Mouse (Mus musculus) monocyte, adult 5-6 weeks (primary cell): ENCODE data around the gene Cttnbp2. TPM values are rescaled to one million over a fixed set of nuclear protein-coding genes. Genes with fewer than 3 reads are reported as not detected.

Source experiments
- ATAC-seq: fragments of 153-309, 156-312 bp; replicated peaks from 2 replicates; pipeline ENCODE4 v1.8.0; 2017; ENCODE audit warnings: mild to moderate bottlenecking; ENCODE audit not compliant: low TSS enrichment, insufficient number of reproducible peaks, severe bottlenecking, poor library complexity, low FRiP score
- total RNA-seq: library from RNA; stranded (forward); fragments of 200-1000, 200-491, 200-594 nt; gene quantifications from 3 replicates; pipeline ENCODE4 v1.2.3, GENCODE M21; 2017

The Cttnbp2 gene
- total RNA-seq: not detected in 3 replicates

DNA sequence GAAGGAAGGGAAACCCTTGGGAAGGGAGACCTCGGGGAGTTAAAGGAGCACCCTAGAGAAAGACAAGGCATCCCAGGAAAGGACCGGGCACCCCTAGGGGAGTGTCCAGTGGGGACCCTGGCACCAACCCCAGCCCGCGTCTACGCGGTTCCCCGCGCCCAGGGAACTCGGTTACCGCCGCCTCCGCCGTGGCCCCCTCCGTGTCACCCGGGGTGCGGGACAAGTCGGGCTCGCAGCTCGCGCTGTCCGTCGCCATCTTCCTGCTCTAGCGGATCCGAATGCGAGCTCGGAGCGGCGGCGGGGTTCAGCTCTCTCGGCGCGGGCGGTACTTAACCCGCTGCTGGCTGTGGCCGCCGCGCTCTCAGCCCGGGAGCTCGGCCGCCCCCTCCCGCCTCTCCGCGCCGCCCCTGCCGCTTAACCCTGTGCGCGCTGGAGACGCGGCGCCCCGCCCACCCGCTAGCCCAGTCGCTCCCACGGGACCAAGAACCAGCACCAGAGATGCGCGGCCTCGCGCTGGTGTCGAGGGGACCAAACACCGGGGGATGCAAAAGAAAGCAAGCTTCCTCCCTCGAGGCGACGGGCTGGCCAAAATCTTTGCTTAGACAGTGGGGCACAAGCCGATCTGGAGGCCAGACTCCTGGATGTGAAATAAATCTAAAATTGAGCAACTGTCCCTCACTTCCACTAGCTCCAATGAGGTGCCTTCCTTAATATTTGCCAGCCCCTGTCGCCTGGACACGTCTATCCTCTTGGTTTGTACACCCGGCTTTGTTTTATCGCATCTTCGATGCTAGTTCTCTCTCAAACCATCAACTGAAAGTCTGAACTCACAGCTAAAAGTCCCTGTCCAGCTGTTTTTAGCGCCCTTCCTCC, at the start of gene Cttnbp2:
TSS of gene Cttnbp2 (minus strand) at position 364 of the 873 bp plus-strand sequence.
- ATAC-seq: no peak

DNA sequence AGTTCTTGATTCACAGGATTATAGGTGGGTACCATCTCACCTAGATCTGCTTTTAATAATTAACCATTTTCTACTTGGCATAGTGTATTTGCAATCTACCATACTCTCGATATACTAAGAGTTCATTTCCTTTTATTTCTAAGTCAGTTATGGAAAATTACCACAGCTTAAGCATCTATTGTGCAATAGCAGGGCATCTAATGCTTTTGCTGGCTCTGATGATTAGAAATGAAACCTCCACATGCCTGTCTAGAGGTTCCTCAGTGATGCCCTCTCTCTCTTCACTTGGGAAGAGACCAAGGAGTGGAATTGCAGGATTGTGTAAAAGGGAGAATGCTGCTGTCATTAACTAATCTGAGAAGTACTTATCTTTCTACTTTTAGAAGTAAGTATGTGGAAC, 44.4 kb upstream of the Cttnbp2 start:
- ATAC-seq: no peak

- no peak for ATAC-seq
These were observed 33.1 kb upstream of the Cttnbp2 start for GRCm38 (mm10) chr6:18547516-18548465.

- ATAC-seq: no peak
These were observed 29.2 kb upstream of the Cttnbp2 start for GRCm38 (mm10) chr6:18543878-18544277.

GRCm38 (mm10) chr6:18540396-18540795, 25.8 kb upstream of the Cttnbp2 start:
- ATAC-seq: no peak

DNA sequence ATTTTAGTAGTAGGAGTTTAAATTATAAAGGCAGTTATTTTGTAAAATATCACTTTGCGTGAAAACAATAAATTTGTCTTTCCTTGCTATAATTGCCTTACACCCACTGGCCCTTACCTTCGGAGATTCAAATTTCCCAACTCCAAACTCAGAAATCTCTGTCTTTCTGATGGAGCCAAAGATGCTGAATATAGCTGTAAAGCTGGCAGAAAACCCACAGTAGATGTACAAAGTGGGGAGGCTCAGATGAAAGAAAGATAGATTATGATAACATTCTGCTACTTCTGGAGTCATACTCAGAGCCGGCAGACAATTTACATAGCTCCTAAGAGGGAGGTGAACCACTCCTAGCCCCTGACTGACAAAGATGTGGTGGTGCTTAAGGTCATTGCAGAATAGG, 15.8 kb upstream of the Cttnbp2 start:
- no peak for ATAC-seq

DNA sequence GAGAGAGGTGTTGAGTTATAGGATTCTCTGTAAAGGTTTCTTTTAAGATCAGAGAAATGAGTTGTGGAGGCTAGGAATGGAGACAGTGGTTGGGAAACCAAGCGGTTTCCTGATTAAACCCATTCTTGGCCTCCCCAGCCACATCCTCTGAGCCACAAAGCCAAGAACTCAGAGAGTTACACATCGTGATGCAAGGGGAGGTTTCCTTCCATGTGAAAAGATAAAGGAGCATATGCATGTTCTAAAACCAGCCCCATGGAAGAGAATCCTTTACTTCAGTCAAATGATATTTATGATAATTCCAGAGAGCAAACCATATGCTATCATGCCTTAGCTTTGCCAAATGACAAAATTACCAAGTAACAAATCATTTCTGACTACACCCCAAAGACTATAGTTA, 3.0 kb upstream of the Cttnbp2 start:
- ATAC-seq: no peak

DNA sequence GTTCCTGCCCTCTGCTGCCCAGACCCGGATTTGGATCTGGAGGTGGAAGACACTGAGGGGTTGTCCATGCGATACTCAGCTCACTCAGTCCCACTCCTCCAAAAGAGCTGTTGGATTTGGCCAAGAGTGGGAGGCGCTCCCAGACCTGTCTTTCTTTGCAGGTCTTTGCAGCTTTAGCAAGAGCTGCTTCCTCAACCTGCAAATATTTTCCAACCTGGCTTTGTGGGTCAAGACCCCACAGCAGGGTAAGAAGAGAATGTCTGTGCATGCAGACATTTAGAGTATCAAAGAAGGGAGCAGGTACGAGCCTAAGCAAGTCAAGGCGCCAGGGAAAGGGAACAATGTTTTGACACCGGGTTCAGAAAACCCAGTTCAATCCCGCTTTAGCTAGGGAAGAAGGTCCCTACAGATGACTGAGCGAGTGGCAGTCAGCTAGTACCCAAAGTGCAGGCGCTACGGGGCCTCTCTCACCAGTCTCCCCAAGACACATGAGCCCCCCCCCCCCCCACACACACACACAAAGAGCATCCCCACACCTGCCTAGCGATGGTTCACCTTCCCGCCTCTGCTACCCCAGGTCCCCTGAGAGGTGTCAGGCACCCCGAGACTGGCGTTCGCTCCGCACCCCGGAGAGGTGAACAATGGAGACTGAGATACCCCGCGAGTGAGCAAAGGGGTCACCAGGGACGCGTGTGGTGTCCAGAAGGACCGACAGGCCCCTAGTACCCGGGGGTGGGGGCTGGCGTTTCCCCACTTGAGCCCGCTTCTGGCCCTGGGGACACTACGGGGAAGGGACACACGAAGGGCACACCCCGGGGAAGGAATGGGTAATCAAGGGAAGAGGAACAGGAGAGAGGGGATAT, 801 bp downstream of the Cttnbp2 start:
- ATAC-seq: no peak

DNA sequence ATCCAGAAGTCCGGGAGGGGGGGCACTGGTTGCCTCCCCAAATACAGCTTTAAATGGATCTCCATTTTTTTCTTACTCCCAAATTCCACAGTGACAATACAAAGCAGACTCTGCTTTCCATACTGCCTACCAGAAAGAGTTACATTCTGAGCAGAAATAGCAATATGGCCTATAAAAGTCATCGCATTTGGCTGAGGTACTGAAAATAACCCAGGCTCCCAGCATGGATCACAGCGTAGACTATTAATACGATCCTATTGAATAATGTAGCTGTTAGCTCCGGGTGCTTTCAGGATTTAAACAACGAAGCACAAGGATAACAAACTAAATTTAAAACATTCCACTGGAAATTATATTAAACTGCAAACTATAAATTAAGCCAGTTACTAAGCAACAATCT, 2.8 kb downstream of the Cttnbp2 start:
- ATAC-seq: no peak

GRCm38 (mm10) chr6:18508036-18508435, 6.6 kb downstream of the Cttnbp2 start:
- no peak for ATAC-seq

- no peak for ATAC-seq
These were observed 14.8 kb downstream of the Cttnbp2 start for GRCm38 (mm10) chr6:18499833-18500232.

GRCm38 (mm10) chr6:18492977-18493376, 21.7 kb downstream of the Cttnbp2 start:
- ATAC-seq: no peak

DNA sequence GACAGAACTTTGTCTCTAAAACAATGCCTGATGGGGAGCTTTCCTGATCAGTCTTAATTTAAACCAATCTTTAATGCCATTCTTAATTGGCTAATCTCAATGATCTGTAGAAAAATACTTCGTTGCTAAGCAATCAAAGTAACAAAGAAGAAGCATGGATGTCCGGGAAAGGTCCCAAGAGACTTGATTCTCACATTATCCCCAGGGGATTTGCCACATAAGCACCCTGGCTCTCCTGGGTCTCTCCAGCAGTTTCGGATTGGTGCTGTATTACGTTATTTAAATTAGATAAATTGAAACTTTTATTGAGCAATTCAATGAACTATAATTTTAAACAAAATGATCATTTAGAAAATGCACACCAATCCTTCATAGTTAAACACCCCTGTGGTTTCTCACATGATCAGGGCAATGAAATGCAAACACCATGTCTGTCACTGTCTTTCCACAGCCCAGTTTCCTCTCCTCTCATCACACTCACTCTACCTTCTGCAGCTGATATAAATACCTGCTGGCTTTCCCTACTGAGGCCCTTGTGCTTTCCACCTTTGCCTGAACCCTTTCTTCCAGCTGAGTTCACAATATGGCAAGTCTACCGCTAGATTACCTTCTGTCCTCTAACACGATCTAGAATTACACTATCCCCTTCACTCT, 22.3 kb downstream of the Cttnbp2 start:
- no peak for ATAC-seq

DNA sequence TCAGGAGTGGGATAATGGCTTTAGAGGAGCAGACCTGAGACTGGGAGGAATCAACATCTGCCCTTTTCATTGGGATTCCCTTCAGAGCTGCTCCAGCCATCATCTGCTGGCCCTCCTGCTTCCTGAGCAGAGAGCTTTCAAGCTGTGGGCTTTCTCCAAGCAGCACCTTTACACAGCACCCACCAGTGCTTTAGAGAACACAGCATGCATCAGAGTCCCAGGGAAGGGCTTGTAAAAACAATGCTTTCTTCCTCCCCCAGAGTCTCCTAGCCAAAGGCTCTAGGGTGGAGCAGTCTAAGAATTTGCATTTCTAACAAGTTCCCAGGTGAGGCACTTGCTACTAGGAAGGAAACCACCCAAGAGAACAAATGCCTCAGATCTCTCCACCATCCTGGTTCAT, 29.6 kb downstream of the Cttnbp2 start:
- ATAC-seq: no peak

GRCm38 (mm10) chr6:18484061-18484460, 30.6 kb downstream of the Cttnbp2 start:
- no peak for ATAC-seq

- ATAC-seq: no peak
These were observed 32.1 kb downstream of the Cttnbp2 start for GRCm38 (mm10) chr6:18482546-18482945.

GRCm38 (mm10) chr6:18481781-18482180, 32.9 kb downstream of the Cttnbp2 start:
- ATAC-seq: no peak

DNA sequence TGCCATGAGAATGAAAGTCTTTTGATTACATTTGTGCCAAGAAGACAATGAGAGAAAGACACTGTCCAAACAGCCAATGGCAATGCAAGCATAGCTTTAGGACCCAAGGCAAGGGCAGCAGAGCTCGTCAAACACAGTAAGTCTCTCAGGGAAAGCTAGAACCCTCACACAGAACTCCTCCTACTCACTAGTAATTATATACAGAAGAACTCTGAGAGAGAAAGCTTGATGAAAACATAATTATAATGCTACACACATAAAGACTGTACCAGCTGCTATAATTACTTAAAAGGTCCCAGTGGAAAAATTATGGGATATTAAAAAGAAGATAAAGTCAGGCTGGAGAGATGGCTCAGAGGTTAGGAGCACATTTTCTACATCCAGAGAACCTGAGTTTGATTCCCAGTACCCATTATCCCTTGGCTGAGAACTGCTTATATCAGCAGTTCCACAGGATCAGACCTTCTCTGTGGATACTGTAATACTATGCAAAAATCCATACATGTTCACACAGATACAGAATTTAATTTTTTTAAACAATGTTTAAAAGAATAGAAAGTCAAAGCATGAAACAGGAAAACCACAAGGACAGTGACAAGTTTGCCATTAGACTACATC, 37.2 kb downstream of the Cttnbp2 start:
- ATAC-seq: no peak
